Mouse (Mus musculus) MEL (cell line): Measurements from ENCODE around the gene Rab1b. TPM values are rescaled to one million over a fixed set of nuclear protein-coding genes. Genes with fewer than 3 reads are reported as not detected.
A peak's percentile ranks its signal among the peaks of the same experiment; 100 is the strongest.

Experiments used
- DNase-seq: peaks from one replicate; pipeline ENCODE4 v3.0.0; 2011; ENCODE audit warnings: low read depth, low spot score
- H3K27ac ChIP-seq: 2 replicates; pipeline ENCODE4 v1.5.1; 2012; ENCODE audit warnings: low read depth, mild to moderate bottlenecking, control low read depth, low read length, moderate library complexity; ENCODE audit not compliant: control insufficient read depth
- H3K27me3 ChIP-seq, 2 experiments: fragments of 150-350 bp in 1 of 2; sonication (generic) in 1 of 2; 2 replicates each; pipeline ENCODE4 v1.6.1; 2012; ENCODE audit warnings: low read length in 2 of 2, mild to moderate bottlenecking in 2 of 2, improper control_type of control experiment in 1 of 2, moderate library complexity in 1 of 2; ENCODE audit not compliant: insufficient read depth in 2 of 2, control insufficient read depth in 1 of 2
- H3K36me3 ChIP-seq, 2 experiments: 2 replicates each; pipeline ENCODE4 v1.6.1; 2012 to 2014; ENCODE audit warnings: low read length in 2 of 2, improper control_type of control experiment in 1 of 2, inconsistent platforms in 1 of 2, mild to moderate bottlenecking in 1 of 2; ENCODE audit not compliant: insufficient read depth in 2 of 2, control insufficient read depth in 1 of 2
- H3K4me1 ChIP-seq, 2 experiments: fragments of 150-350 bp in 1 of 2; sonication (generic) in 1 of 2; 2 replicates each; pipeline ENCODE4 v1.6.1; 2012; ENCODE audit warnings: low read length in 2 of 2, improper control_type of control experiment in 1 of 2, mild to moderate bottlenecking in 1 of 2; ENCODE audit not compliant: insufficient read depth in 2 of 2, control insufficient read depth in 1 of 2
- H3K4me3 ChIP-seq, 2 experiments: fragments of 150-350 bp in 1 of 2; sonication (generic) in 1 of 2; 2 replicates each; pipeline ENCODE4 v1.5.1; 2012; ENCODE audit warnings: low read depth in 2 of 2, low read length in 2 of 2, mild to moderate bottlenecking in 2 of 2, moderate library complexity in 2 of 2, control low read depth in 1 of 2, improper control_type of control experiment in 1 of 2; ENCODE audit not compliant: control insufficient read depth in 1 of 2, insufficient read depth in 1 of 2
- H3K79me2 ChIP-seq: 2 replicates; pipeline ENCODE4 v1.6.1; 2012; ENCODE audit warnings: mild to moderate bottlenecking, low read length, moderate library complexity; ENCODE audit not compliant: control insufficient read depth, poor library complexity, insufficient read depth
- H3K9ac ChIP-seq: 2 replicates; pipeline ENCODE4 v1.6.1; 2012; ENCODE audit warnings: low read depth, mild to moderate bottlenecking, control low read depth, low read length, moderate library complexity; ENCODE audit not compliant: control insufficient read depth, poor library complexity, severe bottlenecking
- H3K9me3 ChIP-seq: fragments of 150-350 bp; sonication (generic); replicated peaks from 2 replicates; pipeline ENCODE4 v1.6.1; 2012; ENCODE audit warnings: mild to moderate bottlenecking, low read length, improper control_type of control experiment, moderate library complexity; ENCODE audit not compliant: insufficient read depth
- CTCF ChIP-seq, 3 experiments: IDR thresholded peaks in 2 of 3; conservative IDR thresholded peaks in 1 of 3; 2 replicates each; pipeline ENCODE4 v1.5.1; 2011 to 2012; ENCODE audit warnings: low read length in 3 of 3, low read depth in 2 of 3, mild to moderate bottlenecking in 2 of 3, improper control_type of control experiment in 1 of 3, inconsistent platforms in 1 of 3, mixed read lengths in 1 of 3, moderate library complexity in 1 of 3; ENCODE audit not compliant: control insufficient read depth in 1 of 3, insufficient read depth in 1 of 3, poor library complexity in 1 of 3, severe bottlenecking in 1 of 3
- E2F4 ChIP-seq: IDR thresholded peaks from 2 replicates; pipeline ENCODE4 v1.6.1; 2011; ENCODE audit warnings: low read depth, low read length, improper control_type of control experiment, borderline replicate concordance
- EP300 ChIP-seq, 2 experiments: IDR thresholded peaks; 2 replicates each; pipeline ENCODE4 v1.6.1; 2011; ENCODE audit warnings: improper control_type of control experiment in 2 of 2, low read length in 2 of 2, low read depth in 1 of 2, mild to moderate bottlenecking in 1 of 2
- ETS1 ChIP-seq: IDR thresholded peaks from 2 replicates; pipeline ENCODE4 v1.6.1; 2012; ENCODE audit warnings: low read depth, mild to moderate bottlenecking, inconsistent platforms, low read length, improper control_type of control experiment, moderate library complexity
- MAX ChIP-seq: IDR thresholded peaks from 2 replicates; pipeline ENCODE4 v1.6.1; 2011; ENCODE audit warnings: low read length, improper control_type of control experiment
- MXI1 ChIP-seq: IDR thresholded peaks from 2 replicates; pipeline ENCODE4 v1.6.1; 2011; ENCODE audit warnings: mild to moderate bottlenecking, low read depth, low read length, improper control_type of control experiment
- RAD21 ChIP-seq: IDR thresholded peaks from 2 replicates; pipeline ENCODE4 v1.6.1; 2011; ENCODE audit warnings: mild to moderate bottlenecking, low read depth, low read length, improper control_type of control experiment
- SMC3 ChIP-seq: IDR thresholded peaks from 2 replicates; pipeline ENCODE4 v1.6.1; 2011; ENCODE audit warnings: low read depth, low read length, improper control_type of control experiment
- TBP ChIP-seq: IDR thresholded peaks from 2 replicates; pipeline ENCODE4 v1.8.0; 2011; ENCODE audit warnings: low read depth, low read length, improper control_type of control experiment
- TCF12 ChIP-seq: IDR thresholded peaks from 2 replicates; pipeline ENCODE4 v1.6.1; 2014; ENCODE audit warnings: low read depth, mild to moderate bottlenecking, inconsistent platforms, low read length, improper control_type of control experiment, moderate library complexity
- UBTF ChIP-seq: IDR thresholded peaks from 2 replicates; pipeline ENCODE4 v1.6.1; 2012; ENCODE audit warnings: low read depth, mild to moderate bottlenecking, inconsistent platforms, low read length, improper control_type of control experiment, moderate library complexity, borderline replicate concordance; ENCODE audit not compliant: insufficient read depth
- USF2 ChIP-seq, 2 experiments: IDR thresholded peaks; 2 replicates each; pipeline ENCODE4 v1.6.1; 2011 to 2012; ENCODE audit warnings: improper control_type of control experiment in 2 of 2, low read length in 2 of 2, borderline replicate concordance in 1 of 2, inconsistent platforms in 1 of 2, low read depth in 1 of 2, mild to moderate bottlenecking in 1 of 2; ENCODE audit not compliant: insufficient read depth in 1 of 2
- ZC3H11A ChIP-seq: IDR thresholded peaks from 2 replicates; pipeline ENCODE4 v1.6.1; 2012; ENCODE audit warnings: low read depth, mild to moderate bottlenecking, inconsistent platforms, low read length, improper control_type of control experiment
- polyA plus RNA-seq, 2 experiments: library from polyadenylated mRNA; stranded (reverse) in 1 of 2; unstranded in 1 of 2; fragments of >175 nt in 1 of 2; fragments of >200 nt in 1 of 2; gene quantifications; 2 replicates each; pipeline versions ENCODE4 v1.2.1 to v1.2.4; 2012; ENCODE audit warnings: low replicate concordance in 2 of 2, low read depth in 1 of 2; ENCODE audit not compliant: insufficient read length in 2 of 2, insufficient read depth in 1 of 2, missing spikeins in 1 of 2
- total RNA-seq: library from RNA; depleted of rRNA; stranded (reverse); fragments of 300-350 nt; gene quantifications from 2 replicates; pipeline ENCODE4 v1.2.3, GENCODE M21; 2012; rRNA removed

Rab1b gene
- total and polyA plus RNA-seq, 3 experiments: 86.4 to 162 TPM; not detected in 1

- no peaks in the 10 kb centered on the region for H3K79me2 ChIP-seq
- H3K9ac ChIP-seq: no peak within 1 kb of the TSS
- H3K4me1 ChIP-seq: peaks cover 7 to 14% of the 10 kb centered on the region in 2 experiments; a peak in 3 of 4 replicates
- H3K27me3 ChIP-seq: no peaks in the 10 kb centered on the region
- no peak within 1 kb of the TSS for H3K4me3 ChIP-seq
- peak; percentile 51 for DNase-seq
- H3K36me3 ChIP-seq: peaks cover 2 to 7% of the 10 kb centered on the region in 2 experiments; a peak in 3 of 4 replicates
- H3K9me3 ChIP-seq: no peaks in the 10 kb centered on the region
- no peak for TF ChIP-seq E2F4
- no peak for TF ChIP-seq TCF12
- TF ChIP-seq USF2 (IDR thresholded peaks at IDR 0.05; ENCODE audit: borderline replicate concordance in 1 of 2, insufficient read depth in 1 of 2, low read depth in 1 of 2, low read length in 2 of 2): no peak
- peak; percentile 38 to 60 (median 44) for TF ChIP-seq CTCF (IDR thresholded peaks at IDR 0.05 in 2 of 3, conservative IDR thresholded peaks at IDR 0.05 in 1 of 3; ENCODE audit: control insufficient read depth in 1 of 3, insufficient read depth in 1 of 3, low read depth in 2 of 3, low read length in 3 of 3, poor library complexity in 1 of 3, severe bottlenecking in 1 of 3)
- no peak for TF ChIP-seq MXI1
- no peak for TF ChIP-seq SMC3
- H3K27ac ChIP-seq: no peak within 1 kb of the TSS
Observed at GRCm38 (mm10) chr19:5050047-5050905, 56.6 kb downstream of the Rab1b start, which contains the start of gene Rin1. TSS of gene Rin1 (plus strand) at chr19:5050481.

DNA sequence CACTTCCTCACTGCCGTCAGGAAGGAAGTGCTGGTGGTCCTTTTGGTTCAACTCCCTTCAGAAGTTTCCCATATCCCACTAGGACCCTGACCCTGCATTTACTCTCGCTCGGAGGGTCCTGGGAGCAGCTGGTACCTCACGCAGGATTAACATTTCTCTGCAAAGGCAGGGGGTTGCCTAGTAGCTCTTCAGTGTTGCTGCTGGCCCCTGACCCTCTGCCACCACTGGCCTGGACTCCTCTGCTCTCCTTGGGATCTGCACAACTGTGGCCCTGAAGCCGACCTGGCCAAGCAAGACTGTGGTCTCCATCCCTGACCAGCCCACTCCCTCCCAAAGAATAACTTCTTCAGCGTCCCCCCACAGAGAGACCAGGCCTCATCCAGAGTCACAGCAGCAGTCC lies 57.5 kb downstream of the Rab1b start:
- no peak overlapping the region for H3K4me3 ChIP-seq
- H3K4me1 ChIP-seq: peaks cover 6 to 9% of the 10 kb centered on the region in 2 experiments; a peak in 3 of 4 replicates
- H3K9me3 ChIP-seq: no peaks in the 10 kb centered on the region
- H3K9ac ChIP-seq: no peak overlapping the region
- no peaks in the 10 kb centered on the region for H3K79me2 ChIP-seq
- no peak overlapping the region for H3K27ac ChIP-seq
- no peaks in the 10 kb centered on the region for H3K27me3 ChIP-seq
- no peak for DNase-seq
- H3K36me3 ChIP-seq: peaks cover 2 to 4% of the 10 kb centered on the region in 2 experiments; a peak in 3 of 4 replicates
- TF ChIP-seq TBP: no peak
- no peak for TF ChIP-seq ZC3H11A
- no peak for TF ChIP-seq MAX
- no peak for TF ChIP-seq ETS1
- TF ChIP-seq RAD21: no peak
- TF ChIP-seq CTCF (IDR thresholded peaks at IDR 0.05 in 2 of 3, conservative IDR thresholded peaks at IDR 0.05 in 1 of 3; ENCODE audit: control insufficient read depth in 1 of 3, insufficient read depth in 1 of 3, low read depth in 2 of 3, low read length in 3 of 3, poor library complexity in 1 of 3, severe bottlenecking in 1 of 3): no peak
- no peak for TF ChIP-seq EP300 (IDR thresholded peaks at IDR 0.05; ENCODE audit: low read depth in 1 of 2, low read length in 2 of 2)
- TF ChIP-seq SMC3: no peak
- TF ChIP-seq UBTF: no peak
- TF ChIP-seq MXI1: no peak

Other genes with a start within 250 kb of the Rab1b start
- 1.0 and 1.3 TPM in 2 replicates for gene Actn3, start 229.2 kb downstream of the Rab1b start, total RNA-seq
- under 1 TPM in 1 of 2 experiments, not detected in 1; 0.65 TPM for gene Actn3, start 229.2 kb downstream of the Rab1b start, polyA plus RNA-seq
- 12.9 and 15.8 TPM in 2 replicates for gene Zdhhc24, start 228.4 kb downstream of the Rab1b start, total RNA-seq
- 10 to 100 TPM in 1 of 2 experiments, not detected in 1; 21.1 TPM for gene Zdhhc24, start 228.4 kb downstream of the Rab1b start, polyA plus RNA-seq
- gene Bbs1, start 200.4 kb downstream of the Rab1b start, total RNA-seq: 1.2 and 1.4 TPM in 2 replicates
- 1 to 10 TPM in 1 of 2 experiments, not detected in 1; 1.9 TPM for gene Bbs1, start 200.4 kb downstream of the Rab1b start, polyA plus RNA-seq
- 58.7 and 59.4 TPM in 2 replicates for gene Dpp3, start 178.8 kb downstream of the Rab1b start, total RNA-seq
- 10 to 100 TPM in 1 of 2 experiments, not detected in 1; 82.7 TPM for gene Dpp3, start 178.8 kb downstream of the Rab1b start, polyA plus RNA-seq
- gene Peli3, start 163.9 kb downstream of the Rab1b start, total RNA-seq: 0.08 TPM in 1 of 2 replicates, not detected in the other
- under 1 TPM in 1 of 2 experiments, not detected in 1; 0.33 TPM for gene Peli3, start 163.9 kb downstream of the Rab1b start, polyA plus RNA-seq
- gene Mrpl11, start 144.9 kb downstream of the Rab1b start, total RNA-seq: 98.5 and 108 TPM in 2 replicates
- gene Mrpl11, start 144.9 kb downstream of the Rab1b start, polyA plus RNA-seq: 100 to 1,000 TPM; 124 to 317 TPM
- gene Npas4, start 116.8 kb downstream of the Rab1b start, total RNA-seq: not detected in 2 replicates
- not detected for gene Npas4, start 116.8 kb downstream of the Rab1b start, polyA plus RNA-seq
- gene Slc29a2, start 83.2 kb downstream of the Rab1b start, total RNA-seq: 2.1 and 3.2 TPM in 2 replicates
- gene Slc29a2, start 83.2 kb downstream of the Rab1b start, polyA plus RNA-seq: 10 to 100 TPM in 1 of 2 experiments, not detected in 1; 10.9 TPM
- 6.9 and 7.8 TPM in 2 replicates for gene B4gat1, start 68.2 kb downstream of the Rab1b start, total RNA-seq
- gene B4gat1, start 68.2 kb downstream of the Rab1b start, polyA plus RNA-seq: 1 to 10 TPM in 1 of 2 experiments, not detected in 1; 9.6 TPM
- gene AC124502.3, start 68.2 kb downstream of the Rab1b start, total RNA-seq: 1.1 and 2.1 TPM in 2 replicates
- gene AC124502.3, start 68.2 kb downstream of the Rab1b start, polyA plus RNA-seq: under 1 TPM in 1 of 2 experiments, not detected in 1; 0.75 TPM
- gene Brms1, start 65.7 kb downstream of the Rab1b start, total RNA-seq: 22.3 and 29.6 TPM in 2 replicates
- 10 to 100 TPM in 1 of 2 experiments, not detected in 1; 78.6 TPM for gene Brms1, start 65.7 kb downstream of the Rab1b start, polyA plus RNA-seq
- gene Rin1, start 56.6 kb downstream of the Rab1b start, total RNA-seq: 0.33 and 0.42 TPM in 2 replicates
- gene Rin1, start 56.6 kb downstream of the Rab1b start, polyA plus RNA-seq: 1 to 10 TPM in 1 of 2 experiments, not detected in 1; 1.3 TPM
- 0.23 and 0.27 TPM in 2 replicates for gene Cd248, start 39.0 kb downstream of the Rab1b start, total RNA-seq
- under 1 TPM in 1 of 2 experiments, not detected in 1; 0.86 TPM for gene Cd248, start 39.0 kb downstream of the Rab1b start, polyA plus RNA-seq
- 0.29 TPM in 1 of 2 replicates, not detected in the other for gene Tmem151a, start 21.5 kb downstream of the Rab1b start, total RNA-seq
- gene Tmem151a, start 21.5 kb downstream of the Rab1b start, polyA plus RNA-seq: under 1 TPM in 1 of 2 experiments, not detected in 1; 0.63 TPM
- 57.5 and 64.3 TPM in 2 replicates for gene Yif1a, start 18.5 kb downstream of the Rab1b start, total RNA-seq
- 10 to 100 TPM in 1 of 2 experiments, not detected in 1; 54.0 TPM for gene Yif1a, start 18.5 kb downstream of the Rab1b start, polyA plus RNA-seq
- gene Cnih2, start 8.6 kb downstream of the Rab1b start, total RNA-seq: 0.65 and 1.0 TPM in 2 replicates
- gene Cnih2, start 8.6 kb downstream of the Rab1b start, polyA plus RNA-seq: 1 to 10 TPM in 1 of 2 experiments, not detected in 1; 2.7 TPM
- gene Klc2, start 11.5 kb upstream of the Rab1b start, total RNA-seq: 7.3 TPM in 2 replicates
- 10 to 100 TPM in 1 of 2 experiments, not detected in 1; 30.3 TPM for gene Klc2, start 11.5 kb upstream of the Rab1b start, polyA plus RNA-seq
- gene Pacs1, start 166.0 kb upstream of the Rab1b start, total RNA-seq: 5.7 TPM in 2 replicates
- gene Pacs1, start 166.0 kb upstream of the Rab1b start, polyA plus RNA-seq: 10 to 100 TPM in 1 of 2 experiments, not detected in 1; 19.9 TPM
- gene Sf3b2, start 188.4 kb upstream of the Rab1b start, total RNA-seq: 178 and 180 TPM in 2 replicates
- gene Sf3b2, start 188.4 kb upstream of the Rab1b start, polyA plus RNA-seq: 100 to 1,000 TPM; 259 to 331 TPM
- gene Gal3st3, start 191.3 kb upstream of the Rab1b start, total RNA-seq: not detected in 2 replicates
- under 1 TPM in 1 of 2 experiments, not detected in 1; 0.04 TPM for gene Gal3st3, start 191.3 kb upstream of the Rab1b start, polyA plus RNA-seq
- gene Catsper1, start 228.7 kb upstream of the Rab1b start, total RNA-seq: not detected in 2 replicates
- not detected for gene Catsper1, start 228.7 kb upstream of the Rab1b start, polyA plus RNA-seq
- gene Cst6, start 242.5 kb upstream of the Rab1b start, total RNA-seq: not detected in 2 replicates
- gene Cst6, start 242.5 kb upstream of the Rab1b start, polyA plus RNA-seq: under 1 TPM in 1 of 2 experiments, not detected in 1; 0.26 TPM